Mouse (Mus musculus) bone marrow, adult 2 months (tissue): ENCODE results near the gene Ephb1.

ENCODE experiments used
- CTCF ChIP-seq: fragments of 200-500 bp; IDR thresholded peaks from 2 replicates; pipeline ENCODE4 v1.5.1; 2011; ENCODE audit warnings: low read length, control low read depth; ENCODE audit not compliant: control insufficient read depth, insufficient read depth
- POLR2A ChIP-seq: fragments of 200-500 bp; IDR thresholded peaks from 2 replicates; pipeline ENCODE4 v1.6.1; 2011; ENCODE audit warnings: low read depth, mild to moderate bottlenecking, control low read depth, low read length, borderline replicate concordance; ENCODE audit not compliant: control insufficient read depth

DNA sequence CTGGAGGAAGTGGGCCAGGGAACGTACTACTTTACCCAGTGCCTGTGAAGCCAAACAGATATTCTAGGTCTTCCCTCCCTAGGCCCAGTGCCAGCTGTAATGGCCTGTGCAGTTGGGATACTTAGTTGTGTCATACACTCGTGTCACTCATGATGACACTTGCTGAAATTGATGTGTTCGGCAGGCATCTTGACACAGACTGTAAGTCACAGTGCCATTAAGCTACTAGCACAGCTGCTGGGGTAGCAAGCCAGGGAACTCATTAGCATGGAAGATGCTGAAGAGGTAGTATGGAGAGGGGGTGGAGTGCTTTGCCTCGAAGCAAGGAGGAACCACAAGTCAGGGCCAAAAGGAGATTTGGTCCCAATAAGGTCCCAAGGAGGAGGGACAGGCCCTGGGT, 279.0 kb downstream of the Ephb1 start:
- no peak for TF ChIP-seq POLR2A
- TF ChIP-seq CTCF: no peak
